ENCODE assay signal across 8 mouse cellular contexts in genomic region chr9:95858027-95858570, GRCm38 (mm10). TPM values are rescaled to one million over a fixed set of nuclear protein-coding genes. Genes with fewer than 3 reads are reported as not detected.
DNase-seq lines count a peak whose midpoint lies in the region; ATAC-seq lines count a peak whose summit lies in the region.

No protein-coding gene starts in this region.

- WGBS in forebrain, embryonic 14.5 days = under 1% methylated on average over 31 of the region's 31 CpGs
- under 1% methylated on average over 31 of the region's 31 CpGs for WGBS in midbrain, embryonic 10.5 days

- H3K4me2 ChIP-seq in forebrain, embryonic 14.5 days (ENCODE audit: low read length) = peak overlapping the region; percentile 90

- H3K27me3 ChIP-seq in forebrain, embryonic 14.5 days (replicated peaks; ENCODE audit: control insufficient read depth, insufficient read depth, low read length) = no peaks in the 10 kb centered on the region
- H3K27me3 ChIP-seq in midbrain, embryonic 10.5 days (ENCODE audit: low read depth, poor library complexity, severe bottlenecking) = no peaks in the 10 kb centered on the region

- peak overlapping the region; percentile 95 for H3K4me3 ChIP-seq in forebrain, embryonic 14.5 days (ENCODE audit: low read depth, low read length)
- peak overlapping the region; percentile 93 for H3K4me3 ChIP-seq in midbrain, embryonic 10.5 days

- H3K9ac ChIP-seq in forebrain, embryonic 14.5 days (ENCODE audit: low read length) = peak overlapping the region; percentile 81

- peaks cover 4% of the 10 kb centered on the region; the same call in 1 of the 2 replicates for H3K36me3 ChIP-seq in forebrain, embryonic 14.5 days (ENCODE audit: control insufficient read depth, insufficient read depth, low read length)
- peaks cover 14% of the 10 kb centered on the region for H3K36me3 ChIP-seq in midbrain, embryonic 10.5 days

- DNase-seq in kidney, adult 9 months = peak; percentile 25
- no peak for DNase-seq in kidney, adult 11 months
- DNase-seq in adrenal gland, postnatal 36 days = peak; percentile 39 to 55
- DNase-seq in forebrain, embryonic 14.5 days (ENCODE audit: low spot score) = peak; percentile 73
- peak; percentile 37 for DNase-seq in kidney, postnatal 14 days
- DNase-seq in midbrain, embryonic 10.5 days (ENCODE audit: low spot score) = peak; percentile 64
- DNase-seq in thymus, postnatal 14 days = peak; percentile 45
- no peak for DNase-seq in left cerebral cortex, adult 18-20 months (ENCODE audit: low spot score in 2 of 2)

- peak overlapping the region; percentile 52 for H3K27ac ChIP-seq in forebrain, embryonic 14.5 days (ENCODE audit: low read depth, low read length)
- H3K27ac ChIP-seq in midbrain, embryonic 10.5 days (replicated peaks) = peak overlapping the region; percentile 93

- peak; percentile 33 for ATAC-seq in forebrain, embryonic 14.5 days

- no peaks in the 10 kb centered on the region for H3K9me3 ChIP-seq in forebrain, embryonic 14.5 days (replicated peaks; ENCODE audit: control insufficient read depth, low read length)
- H3K9me3 ChIP-seq in midbrain, embryonic 10.5 days (replicated peaks) = no peaks in the 10 kb centered on the region

- 0 out of 2 replicates have a peak, but pooled peaks cover 3% of the 10 kb centered on the region for H3K4me1 ChIP-seq in forebrain, embryonic 14.5 days (ENCODE audit: control insufficient read depth, insufficient read depth, low read length)
- peaks cover 10% of the 10 kb centered on the region for H3K4me1 ChIP-seq in midbrain, embryonic 10.5 days

RNA-seq across cellular contexts. Expression of gene Atr, which starts 0.7 kb away (rescaled TPM):
- total RNA-seq in adrenal gland, postnatal 36 days (2021) = 10 to 100 TPM; 15.6 to 16.0 TPM
- 9.9 and 12.8 TPM in 2 replicates for polyA plus RNA-seq in forebrain, embryonic 14.5 days (2014; fragmentation: Nextera tagmentation; extraction: Ambion mirVana)
- 19.4 and 20.0 TPM in 2 replicates for polyA plus RNA-seq in midbrain, embryonic 10.5 days (2016; fragmentation: Nextera tagmentation; extraction: Ambion mirVana)
- 10 to 100 TPM; 11.0 to 12.2 TPM for total RNA-seq in left cerebral cortex, adult 18-20 months (2021)

RNA-seq across cellular contexts. Expression of gene Pls1, which starts 13.0 kb away (rescaled TPM):
- 10 to 100 TPM in 1 of 2 experiments, 1 to 10 TPM in 1; 3.9 to 10.0 TPM for total RNA-seq in adrenal gland, postnatal 36 days (2021)
- 3.2 and 3.5 TPM in 2 replicates for polyA plus RNA-seq in forebrain, embryonic 14.5 days (2014; fragmentation: Nextera tagmentation; extraction: Ambion mirVana)
- 3.2 and 5.2 TPM in 2 replicates for polyA plus RNA-seq in midbrain, embryonic 10.5 days (2016; fragmentation: Nextera tagmentation; extraction: Ambion mirVana)
- 10 to 100 TPM in 1 of 2 experiments, 1 to 10 TPM in 1; 9.0 to 11.0 TPM for total RNA-seq in left cerebral cortex, adult 18-20 months (2021)

Comparison
In these comparisons a context has a peak if more than half of its experiments do, and no peak if none do; other contexts are left out.
1. DNase-seq: peak in kidney, adult 9 months (single experiment), adrenal gland, postnatal 36 days (2 of 2), forebrain, embryonic 14.5 days (single experiment), kidney, postnatal 14 days (single experiment), midbrain, embryonic 10.5 days (single experiment) and thymus, postnatal 14 days (single experiment); none in kidney, adult 11 months (single experiment) and left cerebral cortex, adult 18-20 months (0 of 2).